Mouse (Mus musculus): ENCODE measurements around the gene Dnah17.

- TF ChIP-seq CTCF (IDR thresholded peaks at IDR 0.05; ENCODE audit: extremely low read depth, insufficient read length, insufficient replicate concordance, low read depth, low read length): no peak
- no peak for TF ChIP-seq POLR2A (IDR thresholded peaks at IDR 0.05; ENCODE audit: low read depth, low read length)
These were observed 28.3 kb upstream of the Dnah17 start for GRCm38 (mm10) chr11:118158753-118159152.

Measured in small intestine, adult 2 months (tissue).